Mouse (Mus musculus): ENCODE results near the gene Zfp39.
"Not testable (repeated sequence)": the region's sequence is repeated elsewhere in the genome, so short reads cannot be mapped to it uniquely, and the experiment has no call there.

The Zfp39 gene

GRCm38 (mm10) chr11:58918759-58919158 is 14.7 kb upstream of the Zfp39 start:
- DNase-seq: no peak

GRCm38 (mm10) chr11:58917745-58918366 is 13.8 kb upstream of the Zfp39 start, which contains the start of gene Btnl10:
Gene Btnl10, plus strand, starts transcription at chr11:58917908.
- DNase-seq: no peak

- peak; percentile 37 to 40 for DNase-seq
These were observed 13.1 kb upstream of the Zfp39 start for GRCm38 (mm10) chr11:58916879-58917744.

- DNase-seq: peak; percentile 31 to 43
These were observed 10.5 kb upstream of the Zfp39 start for GRCm38 (mm10) chr11:58914461-58915028.

GRCm38 (mm10) chr11:58913776-58914175 is 9.8 kb upstream of the Zfp39 start:
- DNase-seq: no peak

GRCm38 (mm10) chr11:58904838-58905237 is 813 bp upstream of the Zfp39 start:
- DNase-seq: no peak

GRCm38 (mm10) chr11:58904410-58904718 is 339 bp upstream of the Zfp39 start:
- DNase-seq: no peak

- DNase-seq: no peak
These were observed 2.9 kb downstream of the Zfp39 start for GRCm38 (mm10) chr11:58901080-58901479.

- DNase-seq: no peak
These were observed 6.5 kb downstream of the Zfp39 start for GRCm38 (mm10) chr11:58897485-58897884.

- peak in 1 of 2 experiments; percentile 33 for DNase-seq
These were observed 9.6 kb downstream of the Zfp39 start for GRCm38 (mm10) chr11:58894456-58894855.

- no peak for DNase-seq
These were observed 13.5 kb downstream of the Zfp39 start for GRCm38 (mm10) chr11:58890511-58890910.

- DNase-seq: no peak
These were observed 20.3 kb downstream of the Zfp39 start for GRCm38 (mm10) chr11:58883756-58884155.

GRCm38 (mm10) chr11:58870961-58871360 is 33.1 kb downstream of the Zfp39 start:
- DNase-seq: no peak

GRCm38 (mm10) chr11:58867954-58868330 is 36.1 kb downstream of the Zfp39 start:
- DNase-seq: no peak

GRCm38 (mm10) chr11:58867039-58867953 is 36.7 kb downstream of the Zfp39 start, which contains the start of gene 2810021J22Rik:
Gene 2810021J22Rik, plus strand, starts transcription at chr11:58867216.
- peak; percentile 82 for DNase-seq

- DNase-seq: no peak
These were observed 43.3 kb downstream of the Zfp39 start for GRCm38 (mm10) chr11:58860744-58861143.

- no peak for DNase-seq
These were observed 54.3 kb downstream of the Zfp39 start for GRCm38 (mm10) chr11:58849731-58850130.

GRCm38 (mm10) chr11:58847636-58848035 is 56.4 kb downstream of the Zfp39 start:
- no peak for DNase-seq

GRCm38 (mm10) chr11:58846919-58847461 is 57.0 kb downstream of the Zfp39 start, which contains the start of gene Gm12258:
Gene Gm12258, plus strand, starts transcription at chr11:58847158.
- DNase-seq: peak; percentile 84 to 86

GRCm38 (mm10) chr11:58838951-58839350 is 65.1 kb downstream of the Zfp39 start, which contains the start of gene Olfr311:
Gene Olfr311, plus strand, starts transcription at chr11:58839251.
- DNase-seq: not testable (repeated sequence)

Data from cerebellum, postnatal 36 days (tissue).